Mouse (Mus musculus) cerebellum, adult 2 months (tissue): Measurements from ENCODE around the gene Crybg1. TPM values are rescaled to one million over a fixed set of nuclear protein-coding genes. Genes with fewer than 3 reads are reported as not detected.

Experiments used
- DNase-seq, 2 experiments: peaks; one replicate each; pipeline ENCODE4 v3.0.0; 2021
- H3K27ac ChIP-seq: fragments of 200-500 bp; 2 replicates; pipeline ENCODE4 v1.5.1; 2012; ENCODE audit warnings: low read length, control low read depth, inconsistent platforms; ENCODE audit not compliant: insufficient read depth
- H3K27me3 ChIP-seq: fragments of 200-500 bp; 2 replicates; pipeline ENCODE4 v1.6.1; 2012; ENCODE audit warnings: inconsistent platforms, mild to moderate bottlenecking, low read length, moderate library complexity; ENCODE audit not compliant: control insufficient read depth, insufficient read depth
- H3K4me1 ChIP-seq: fragments of 200-500 bp; 2 replicates; pipeline ENCODE4 v1.6.1; 2011; ENCODE audit warnings: low read length; ENCODE audit not compliant: control insufficient read depth, insufficient read depth
- H3K4me3 ChIP-seq: fragments of 200-500 bp; replicated peaks from 2 replicates; pipeline ENCODE3; 2011; ENCODE audit warnings: mild to moderate bottlenecking, low read depth, low read length, control low read depth; ENCODE audit not compliant: insufficient read depth
- CTCF ChIP-seq: fragments of 200-500 bp; IDR thresholded peaks from 2 replicates; pipeline ENCODE4 v1.5.1; 2011; ENCODE audit warnings: low read depth, mild to moderate bottlenecking, control low read depth, low read length, moderate library complexity, borderline replicate concordance; ENCODE audit not compliant: insufficient read depth
- POLR2A ChIP-seq: fragments of 200-500 bp; IDR thresholded peaks from 2 replicates; pipeline ENCODE4 v1.6.1; 2011; ENCODE audit warnings: low read length, control low read depth, borderline replicate concordance; ENCODE audit not compliant: insufficient read depth
- WGBS: fragments of 180-500 bp; shearing (Covaris S2); methylation state at CpG from one replicate; pipeline ENCODE4 v1.1.7; 2018; 5-methylcytosine and 5-hydroxymethylcytosine counted together
- polyA plus RNA-seq: library from polyadenylated mRNA; depleted of rRNA; stranded (reverse); fragments of >200 nt; gene quantifications from 2 replicates; pipeline ENCODE4 v1.2.3, GENCODE M21; 2012

Crybg1 gene
- polyA plus RNA-seq, 1 experiment, result 0.18 TPM

DNA sequence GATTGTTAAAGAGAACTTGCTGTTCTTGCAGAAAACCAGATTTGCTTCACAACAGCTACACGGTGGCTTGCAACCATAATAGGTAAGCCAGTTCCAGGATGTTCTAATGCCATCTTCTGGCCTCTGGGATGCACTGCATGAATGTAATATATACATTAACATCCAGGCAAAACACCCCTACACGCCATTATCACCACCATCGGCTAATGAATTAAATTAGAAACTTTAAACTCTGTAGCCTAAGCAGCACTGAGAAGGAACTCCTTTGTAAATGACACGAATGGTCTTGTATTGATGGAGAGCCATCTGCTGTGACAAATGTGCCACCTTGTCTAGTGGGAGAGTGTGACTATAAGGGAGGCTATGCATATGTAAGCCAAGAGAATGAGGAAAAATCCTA is 11.5 kb upstream of the Crybg1 start:
- Histone ChIP-seq H3K4me1 (no peaks in the 10 kb centered on the region), H3K4me3 (no peak overlapping the region), H3K27me3 (no peaks in the 10 kb centered on the region), H3K27ac (no peak overlapping the region)
- WGBS, result 56% methylated on average over 4 of the region's 4 CpGs
- no peak for DNase-seq
- no peak for TF ChIP-seq POLR2A
- TF ChIP-seq CTCF, result no peak

DNA sequence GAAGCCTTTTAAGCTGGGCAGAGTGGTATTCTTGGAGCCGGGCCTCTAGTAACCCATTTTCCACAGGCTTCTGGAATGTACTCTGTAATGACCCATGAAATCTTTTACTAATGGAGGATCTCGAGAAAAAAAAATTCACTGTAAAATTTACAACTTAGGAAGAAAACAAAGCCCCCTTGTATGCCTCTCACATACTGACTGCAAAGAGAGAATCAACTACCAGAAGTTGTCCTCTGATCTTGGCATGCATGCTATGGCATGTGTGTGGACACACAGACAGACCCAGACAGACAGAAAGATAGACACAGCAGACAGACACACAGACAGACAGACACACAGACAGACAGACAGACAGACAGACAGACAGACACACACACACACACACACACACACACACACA is 8.8 kb upstream of the Crybg1 start:
- no peaks in the 10 kb centered on the region for H3K4me1 ChIP-seq
- 29% methylated on average over 2 of the region's 2 CpGs for WGBS
- H3K4me3 ChIP-seq, result no peak overlapping the region
- no peak for DNase-seq
- H3K27ac ChIP-seq, result no peak overlapping the region
- no peaks in the 10 kb centered on the region for H3K27me3 ChIP-seq
- TF ChIP-seq CTCF (no peak), POLR2A (no peak)

DNA sequence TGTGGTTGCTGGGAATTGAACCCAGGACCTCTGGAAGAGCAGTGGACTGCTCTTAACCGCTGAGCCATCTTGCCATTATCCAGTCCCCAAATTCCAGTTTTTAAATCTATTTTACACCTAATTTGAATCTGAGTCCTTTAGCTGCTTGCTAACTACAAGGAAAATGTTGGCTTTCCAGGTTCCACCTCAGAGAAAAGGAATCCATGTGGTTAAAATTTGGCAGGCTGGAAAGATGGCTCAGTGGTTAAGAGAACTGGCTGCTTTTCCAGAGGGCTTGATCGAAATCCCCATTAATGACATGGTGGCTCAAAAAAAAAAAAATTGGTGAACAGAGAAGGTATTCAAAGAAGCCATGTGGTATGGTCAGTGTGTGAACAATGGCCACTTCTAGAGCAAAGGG is 1.8 kb upstream of the Crybg1 start:
- WGBS, result 89% methylated on average over 2 of the region's 2 CpGs

DNA sequence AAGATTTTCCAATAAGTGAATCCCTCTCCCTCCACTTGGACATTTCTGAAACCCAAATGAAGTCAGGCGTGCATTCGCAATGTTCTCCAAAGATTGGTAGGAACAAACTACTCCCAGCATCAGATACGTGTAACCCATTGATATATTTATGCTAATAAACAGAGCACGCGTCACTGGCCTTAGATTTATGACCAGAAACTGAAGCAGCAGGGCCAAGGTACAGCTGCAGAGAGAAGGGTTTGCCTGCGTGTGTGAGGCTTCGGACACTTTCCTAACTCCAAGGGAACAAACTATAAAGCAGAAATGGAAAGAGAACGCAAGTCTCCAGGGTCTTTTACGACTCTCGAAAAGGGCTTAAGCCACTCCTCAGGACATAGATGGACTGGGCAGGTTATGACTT is 5.3 kb downstream of the Crybg1 start:
- Histone ChIP-seq H3K27ac (no peak overlapping the region), H3K27me3 (no peaks in the 10 kb centered on the region), H3K4me1 (no peaks in the 10 kb centered on the region), H3K4me3 (no peak overlapping the region)
- WGBS, result 91% methylated on average over 10 of the region's 10 CpGs
- TF ChIP-seq CTCF, result no peak
- no peak for DNase-seq

More for the DNA sequence above, 1.8 kb upstream of the Crybg1 start:
- Histone ChIP-seq H3K4me3 (no peak overlapping the region), H3K4me1 (no peaks in the 10 kb centered on the region), H3K27ac (no peak overlapping the region), H3K27me3 (no peaks in the 10 kb centered on the region)
- no peak for DNase-seq
- TF ChIP-seq POLR2A, result no peak
- no peak for TF ChIP-seq CTCF

DNA sequence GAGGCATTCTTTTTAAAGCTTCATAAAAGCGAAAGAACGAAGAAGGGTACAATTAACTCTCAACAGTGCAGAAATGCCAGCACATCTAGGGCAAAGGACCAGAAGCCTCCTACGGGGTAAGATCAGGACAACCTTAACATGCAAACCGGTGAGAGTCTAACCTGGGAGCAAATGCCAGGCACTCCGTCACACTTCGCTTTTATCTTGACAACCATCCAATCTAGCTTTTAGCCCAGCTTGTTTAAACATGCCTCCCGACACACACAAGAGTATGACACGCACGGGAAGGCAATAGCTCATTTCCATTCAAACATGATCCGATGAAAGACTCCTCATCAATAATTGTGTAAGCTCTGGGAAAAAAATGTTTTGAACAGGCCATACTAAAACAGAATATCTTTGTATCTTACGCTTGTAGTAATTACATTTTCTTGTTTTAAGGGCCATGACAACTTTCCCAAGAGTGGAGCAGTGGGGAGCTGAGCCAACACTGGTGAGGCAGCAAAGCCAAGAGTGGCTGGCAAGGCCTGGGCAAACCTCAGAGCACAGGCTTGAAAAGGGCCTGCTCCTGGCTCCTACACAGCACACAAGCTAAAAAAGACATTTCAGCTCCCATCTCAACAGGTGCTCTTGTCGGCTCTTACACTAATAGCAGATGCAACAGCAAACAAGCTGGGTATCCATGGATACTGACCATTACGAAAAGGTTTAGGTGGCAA is 10.4 kb downstream of the Crybg1 start:
- no peak for DNase-seq
- no peak for TF ChIP-seq CTCF
- TF ChIP-seq POLR2A, result no peak
- Histone ChIP-seq H3K27ac (no peak overlapping the region), H3K4me3 (no peak overlapping the region), H3K4me1 (no peaks in the 10 kb centered on the region), H3K27me3 (no peaks in the 10 kb centered on the region)
- 51% methylated on average over 13 of the region's 13 CpGs for WGBS

DNA sequence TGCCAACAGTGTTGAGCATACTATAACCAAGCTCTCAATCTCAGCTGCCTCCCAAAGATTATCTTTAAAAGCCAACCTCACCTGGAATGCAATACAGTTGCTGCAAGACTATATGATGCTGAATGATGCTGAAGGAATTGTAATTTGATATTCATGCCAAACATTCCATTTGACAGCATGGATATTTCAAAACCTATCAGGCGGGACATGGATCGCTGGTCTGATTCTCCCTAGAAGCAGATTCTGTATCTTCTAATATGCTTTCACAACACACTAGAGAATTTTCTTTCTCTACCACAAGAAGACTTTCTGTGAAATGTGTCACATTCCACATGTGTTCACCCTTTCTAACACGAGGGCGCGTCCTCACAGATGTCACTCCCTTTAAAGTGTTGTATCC is 22.6 kb downstream of the Crybg1 start:
- Histone ChIP-seq H3K4me3 (no peak overlapping the region), H3K27me3 (no peaks in the 10 kb centered on the region), H3K27ac (no peak overlapping the region), H3K4me1 (no peaks in the 10 kb centered on the region)
- DNase-seq, result no peak
- TF ChIP-seq POLR2A (no peak), CTCF (no peak)
- WGBS, result 90% methylated on average over 5 of the region's 5 CpGs

DNA sequence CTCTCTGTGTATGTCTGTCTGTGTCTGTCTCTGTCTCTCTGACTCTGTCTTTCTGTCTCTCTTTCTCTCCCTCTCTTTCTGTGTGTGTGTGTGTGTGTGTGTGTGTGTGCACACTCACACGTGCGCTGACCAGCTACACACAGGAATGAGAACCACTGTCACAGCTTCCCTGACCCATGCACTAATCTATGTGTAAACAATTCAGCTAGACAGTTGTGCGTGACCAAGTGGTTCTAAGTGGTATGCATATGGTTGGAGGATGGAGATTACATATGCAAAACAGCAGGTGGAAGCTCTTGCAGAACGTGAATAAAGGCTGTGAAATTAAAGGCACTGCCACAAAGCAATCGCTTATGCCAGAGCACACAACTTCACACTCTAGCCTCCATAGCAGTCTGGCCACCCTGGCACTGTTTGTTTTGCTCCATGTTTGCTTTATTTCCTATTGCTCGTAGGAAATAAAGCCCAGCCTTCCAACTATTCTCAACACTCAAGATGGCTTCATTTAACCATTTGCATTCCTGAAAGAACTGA is 24.2 kb downstream of the Crybg1 start:
- Histone ChIP-seq H3K27ac (no peak overlapping the region), H3K27me3 (no peaks in the 10 kb centered on the region), H3K4me3 (no peak overlapping the region), H3K4me1 (no peaks in the 10 kb centered on the region)
- no peak for TF ChIP-seq POLR2A
- no peak for TF ChIP-seq CTCF
- WGBS, result 37% methylated on average over 6 of the region's 6 CpGs
- no peak for DNase-seq

DNA sequence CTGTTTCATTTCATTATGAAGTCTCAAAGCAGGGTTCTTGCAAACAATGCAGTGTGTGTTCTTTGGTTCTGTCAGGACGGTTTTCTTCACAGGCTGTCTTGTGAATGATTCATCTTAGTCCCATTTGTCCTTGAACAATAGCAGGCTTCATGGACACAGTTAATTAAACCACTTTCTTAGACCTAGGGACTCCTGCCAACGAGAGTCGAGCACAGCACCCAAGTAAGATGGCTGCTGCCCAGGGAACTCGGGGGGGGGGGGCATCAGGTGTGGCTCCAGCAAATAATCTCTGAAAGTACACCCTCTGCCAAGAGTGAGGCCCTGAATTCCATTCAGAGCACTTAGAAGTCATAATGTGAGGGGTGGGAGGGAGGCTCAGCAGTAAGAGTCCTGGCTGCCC is 30.0 kb downstream of the Crybg1 start:
- no peaks in the 10 kb centered on the region for H3K4me1 ChIP-seq
- H3K27me3 ChIP-seq, result no peaks in the 10 kb centered on the region
- no peak overlapping the region for H3K4me3 ChIP-seq
- no peak for DNase-seq
- 9% methylated on average over 4 of the region's 4 CpGs for WGBS
- no peak overlapping the region for H3K27ac ChIP-seq
- no peak for TF ChIP-seq CTCF
- TF ChIP-seq POLR2A, result no peak
